Mouse (Mus musculus): ENCODE data around the gene Rnf121.

GRCm38 (mm10) chr7:101974505-101974904, 90.8 kb downstream of the Rnf121 start:
- TF ChIP-seq CTCF (conservative IDR thresholded peaks at IDR 0.05; ENCODE audit: low read length) = no peak
- TF ChIP-seq POU5F1 (IDR thresholded peaks at IDR 0.05; ENCODE audit: borderline replicate concordance, low read length) = no peak
